Mouse (Mus musculus) hindbrain, embryonic 15.5 days (tissue): ENCODE measurements around the gene Igf2bp3. TPM values are rescaled to one million over a fixed set of nuclear protein-coding genes. Genes with fewer than 3 reads are reported as not detected.

Source experiments
- ATAC-seq: fragments of 200-750 bp; cut with Nextera tagmentation; 2 replicates; pipeline ENCODE4 v1.8.0; 2017; ENCODE audit warnings: low read depth, moderate number of reproducible peaks, moderate TSS enrichment; ENCODE audit not compliant: low FRiP score
- H3K27ac ChIP-seq: fragments of 300-500 bp; sonication (generic); replicated peaks from 2 replicates; pipeline ENCODE4 v1.5.1; 2015; ENCODE audit warnings: mild to moderate bottlenecking, inconsistent platforms
- H3K27me3 ChIP-seq: fragments of 300-500 bp; sonication (generic); 2 replicates; pipeline ENCODE4 v1.6.1; 2015; ENCODE audit warnings: control low read depth, inconsistent platforms
- H3K36me3 ChIP-seq: fragments of 300-500 bp; sonication (generic); 2 replicates; pipeline ENCODE4 v1.6.1; 2015; ENCODE audit warnings: control low read depth, inconsistent platforms
- H3K4me1 ChIP-seq: fragments of 300-500 bp; sonication (generic); replicated peaks from 2 replicates; pipeline ENCODE4 v1.6.1; 2015; ENCODE audit warnings: control low read depth, inconsistent platforms
- H3K4me2 ChIP-seq: fragments of 300-500 bp; sonication (generic); 2 replicates; pipeline ENCODE4 v1.6.1; 2015; ENCODE audit warnings: moderate library complexity, mild to moderate bottlenecking, inconsistent platforms
- H3K4me3 ChIP-seq: fragments of 300-500 bp; sonication (generic); 2 replicates; pipeline ENCODE4 v1.5.1; 2015; ENCODE audit warnings: mild to moderate bottlenecking, inconsistent platforms
- H3K9ac ChIP-seq: fragments of 300-500 bp; sonication (generic); 2 replicates; pipeline ENCODE4 v1.6.1; 2015; ENCODE audit warnings: inconsistent platforms
- H3K9me3 ChIP-seq: fragments of 300-500 bp; sonication (generic); 2 replicates; pipeline ENCODE4 v1.6.1; 2016; ENCODE audit warnings: control low read depth, inconsistent platforms
- WGBS: fragments of 180-500 bp; shearing (Covaris S2); methylation state at CpG from one replicate; pipeline ENCODE4 v1.1.7; 2015; 5-methylcytosine and 5-hydroxymethylcytosine counted together
- polyA plus RNA-seq: library from polyadenylated mRNA; unstranded; fragments of >200 nt; fragmentation: Nextera tagmentation; extraction: Ambion mirVana; gene quantifications from 2 replicates; pipeline ENCODE4 v1.2.1, GENCODE M21; 2015

Gene Igf2bp3
- polyA plus RNA-seq, 1 experiment from 2014 or later, result 24.9 TPM

GRCm38 (mm10) chr6:49146461-49146860 is 68.3 kb downstream of the Igf2bp3 start:
- H3K27ac ChIP-seq, result no peak overlapping the region
- WGBS, result 91% methylated on average over 2 of the region's 2 CpGs
- H3K4me2 ChIP-seq, result no peak overlapping the region
- peaks cover 5% of the 10 kb centered on the region for H3K4me1 ChIP-seq
- no peak overlapping the region for H3K4me3 ChIP-seq
- no peak for ATAC-seq
- H3K27me3 ChIP-seq, result no peaks in the 10 kb centered on the region
- H3K9me3 ChIP-seq, result no peaks in the 10 kb centered on the region
- H3K36me3 ChIP-seq, result no peaks in the 10 kb centered on the region
- no peak overlapping the region for H3K9ac ChIP-seq

- H3K9ac ChIP-seq, result no peak overlapping the region
- ATAC-seq, result no peak
- H3K36me3 ChIP-seq, result no peaks in the 10 kb centered on the region
- H3K4me2 ChIP-seq, result no peak overlapping the region
- 93% methylated on average over 9 of the region's 9 CpGs for WGBS
- H3K9me3 ChIP-seq, result no peaks in the 10 kb centered on the region
- H3K4me3 ChIP-seq, result no peak overlapping the region
- no peak overlapping the region for H3K27ac ChIP-seq
- H3K4me1 ChIP-seq, result no peaks in the 10 kb centered on the region
- no peaks in the 10 kb centered on the region for H3K27me3 ChIP-seq
Observed at GRCm38 (mm10) chr6:49142428-49142827, 72.3 kb downstream of the Igf2bp3 start.

- Histone ChIP-seq H3K9me3 (no peaks in the 10 kb centered on the region), H3K4me3 (no peak overlapping the region), H3K27me3 (no peaks in the 10 kb centered on the region), H3K36me3 (no peaks in the 10 kb centered on the region), H3K4me1 (no peaks in the 10 kb centered on the region), H3K9ac (no peak overlapping the region), H3K4me2 (no peak overlapping the region), H3K27ac (no peak overlapping the region)
- ATAC-seq, result no peak
- 71% methylated on average over 5 of the region's 5 CpGs for WGBS
Observed at GRCm38 (mm10) chr6:49141125-49141524, 73.6 kb downstream of the Igf2bp3 start.

GRCm38 (mm10) chr6:49138159-49139051 is 76.4 kb downstream of the Igf2bp3 start:
- H3K27ac ChIP-seq, result no peak overlapping the region
- peaks cover 5% of the 10 kb centered on the region; the same call in 1 of the 2 replicates for H3K4me1 ChIP-seq
- 79% methylated on average over 17 of the region's 17 CpGs for WGBS
- H3K4me3 ChIP-seq, result no peak overlapping the region
- H3K27me3 ChIP-seq, result no peaks in the 10 kb centered on the region
- no peak overlapping the region for H3K4me2 ChIP-seq
- no peaks in the 10 kb centered on the region for H3K36me3 ChIP-seq
- no peak overlapping the region for H3K9ac ChIP-seq
- no peaks in the 10 kb centered on the region for H3K9me3 ChIP-seq
- ATAC-seq, result no peak

- ATAC-seq, result no peak
- peaks cover 9% of the 10 kb centered on the region; the same call in 1 of the 2 replicates for H3K4me1 ChIP-seq
- no peak overlapping the region for H3K27ac ChIP-seq
- no peaks in the 10 kb centered on the region for H3K27me3 ChIP-seq
- no peaks in the 10 kb centered on the region for H3K9me3 ChIP-seq
- H3K36me3 ChIP-seq, result no peaks in the 10 kb centered on the region
- no peak overlapping the region for H3K9ac ChIP-seq
- no peak overlapping the region for H3K4me3 ChIP-seq
- 79% methylated on average over 5 of the region's 5 CpGs for WGBS
- no peak overlapping the region for H3K4me2 ChIP-seq
Observed at GRCm38 (mm10) chr6:49136739-49137138, 78.0 kb downstream of the Igf2bp3 start.

GRCm38 (mm10) chr6:49132352-49133090 is 82.2 kb downstream of the Igf2bp3 start:
- Histone ChIP-seq H3K4me2 (no peak overlapping the region), H3K9ac (no peak overlapping the region), H3K36me3 (no peaks in the 10 kb centered on the region), H3K9me3 (no peaks in the 10 kb centered on the region), H3K27me3 (no peaks in the 10 kb centered on the region), H3K4me3 (no peak overlapping the region), H3K27ac (no peak overlapping the region), H3K4me1 (peaks cover 9% of the 10 kb centered on the region; the same call in 1 of the 2 replicates)
- no peak for ATAC-seq
- 51% methylated on average over 6 of the region's 6 CpGs for WGBS

GRCm38 (mm10) chr6:49131855-49132254 is 82.9 kb downstream of the Igf2bp3 start:
- no peak overlapping the region for H3K27ac ChIP-seq
- H3K4me2 ChIP-seq, result no peak overlapping the region
- no peaks in the 10 kb centered on the region for H3K9me3 ChIP-seq
- 71% methylated on average over 9 of the region's 9 CpGs for WGBS
- no peak overlapping the region for H3K4me3 ChIP-seq
- peaks cover 9% of the 10 kb centered on the region; the same call in 1 of the 2 replicates for H3K4me1 ChIP-seq
- H3K27me3 ChIP-seq, result no peaks in the 10 kb centered on the region
- no peak for ATAC-seq
- H3K9ac ChIP-seq, result no peak overlapping the region
- H3K36me3 ChIP-seq, result no peaks in the 10 kb centered on the region

- no peak overlapping the region for H3K4me2 ChIP-seq
- H3K4me3 ChIP-seq, result no peak overlapping the region
- H3K4me1 ChIP-seq, result peaks cover 9% of the 10 kb centered on the region; the same call in 1 of the 2 replicates
- no peaks in the 10 kb centered on the region for H3K27me3 ChIP-seq
- no peaks in the 10 kb centered on the region for H3K9me3 ChIP-seq
- no peak overlapping the region for H3K27ac ChIP-seq
- H3K36me3 ChIP-seq, result no peaks in the 10 kb centered on the region
- ATAC-seq, result no peak
- H3K9ac ChIP-seq, result no peak overlapping the region
Observed at GRCm38 (mm10) chr6:49130328-49130727, 84.4 kb downstream of the Igf2bp3 start.

- Histone ChIP-seq H3K9me3 (peaks cover 6% of the 10 kb centered on the region; the same call in 1 of the 2 replicates), H3K4me1 (peaks cover 11% of the 10 kb centered on the region; the same call in 1 of the 2 replicates), H3K4me2 (no peak overlapping the region), H3K36me3 (peaks cover 6% of the 10 kb centered on the region; the same call in 1 of the 2 replicates), H3K27me3 (no peaks in the 10 kb centered on the region), H3K4me3 (no peak overlapping the region), H3K27ac (no peak overlapping the region), H3K9ac (no peak overlapping the region)
- 94% methylated on average over 3 of the region's 3 CpGs for WGBS
- ATAC-seq, result no peak
Observed at GRCm38 (mm10) chr6:49120370-49120769, 94.4 kb downstream of the Igf2bp3 start.

GRCm38 (mm10) chr6:49119462-49120135 is 95.2 kb downstream of the Igf2bp3 start:
- Histone ChIP-seq H3K9ac (no peak overlapping the region), H3K9me3 (peaks cover 6% of the 10 kb centered on the region; the same call in 1 of the 2 replicates), H3K36me3 (peaks cover 6% of the 10 kb centered on the region; the same call in 1 of the 2 replicates), H3K27me3 (no peaks in the 10 kb centered on the region), H3K4me2 (no peak overlapping the region), H3K4me3 (no peak overlapping the region), H3K27ac (no peak overlapping the region), H3K4me1 (peaks cover 11% of the 10 kb centered on the region; the same call in 1 of the 2 replicates)
- 78% methylated on average over 1 of the region's 1 CpGs for WGBS
- ATAC-seq, result no peak

GRCm38 (mm10) chr6:49118446-49118845 is 96.3 kb downstream of the Igf2bp3 start:
- H3K27ac ChIP-seq, result no peak overlapping the region
- 83% methylated on average over 8 of the region's 8 CpGs for WGBS

More at GRCm38 (mm10) chr6:49118446-49118845, 96.3 kb downstream of the Igf2bp3 start:
- Histone ChIP-seq H3K4me2 (no peak overlapping the region), H3K9ac (no peak overlapping the region), H3K9me3 (peaks cover 6% of the 10 kb centered on the region; the same call in 1 of the 2 replicates), H3K36me3 (peaks cover 6% of the 10 kb centered on the region; the same call in 1 of the 2 replicates), H3K27me3 (no peaks in the 10 kb centered on the region), H3K4me3 (no peak overlapping the region), H3K4me1 (peaks cover 11% of the 10 kb centered on the region; the same call in 1 of the 2 replicates)
- no peak for ATAC-seq
